In genomic region chr14:77475134-77475820, GRCm38 (mm10) we compare ENCODE assay signal across 27 mouse cellular contexts.
DNase-seq lines count a peak whose midpoint lies in the region; ATAC-seq and TF ChIP-seq lines count a peak whose summit lies in the region.
"Had no signal": no experiment of that assay in that cellular context is flagged by ENCODE, and none has a peak within 500 bp of the region (broad histone marks: within the 10 kb centered on the region; RNA-seq: fewer than 3 reads in every experiment).

No protein-coding gene starts in this region.

- intact Hi-C loops in left cerebral cortex, postnatal 4 days (cut with DNase I), result no loop called here

- H3K4me3 ChIP-seq in kidney, embryonic 15.5 days (replicated peaks), result no peak overlapping the region
- no peak overlapping the region for H3K4me3 ChIP-seq in lung, adult 2 months (replicated peaks; ENCODE audit: extremely low read depth, low read depth, low read length)
- H3K4me3 ChIP-seq: embryonic facial prominence, embryonic 10.5 days; embryonic facial prominence, embryonic 15.5 days; forebrain, embryonic 12.5 days; heart, embryonic 15.5 days; layer of hippocampus, adult 2 months; liver, embryonic 12.5 days had no signal

- H3K4me1 ChIP-seq in kidney, embryonic 15.5 days, result peaks cover 18% of the 10 kb centered on the region; the same call in 1 of the 2 replicates
- H3K4me1 ChIP-seq in lung, adult 2 months (ENCODE audit: control insufficient read depth, insufficient read depth, low read length), result no peaks in the 10 kb centered on the region
- H3K4me1 ChIP-seq: embryonic facial prominence, embryonic 15.5 days; liver, embryonic 12.5 days had no signal

- DNase-seq in embryo, embryonic 10 days (ENCODE audit: low spot score), result peak; percentile 40
- DNase-seq in embryo, embryonic 9.5 days (ENCODE audit: extremely low spot score), result no peak
- DNase-seq in kidney, postnatal 25 days, result no peak
- peak; percentile 19 for DNase-seq in left cerebral cortex, postnatal 4 days
- DNase-seq in left cerebral cortex, adult 11 months (ENCODE audit: low spot score), result no peak
- DNase-seq in lung, postnatal 10 days, result peak; percentile 9
- no peak for DNase-seq in lung, adult 2 months
- DNase-seq: adrenal gland, adult 8-10 months; cerebellum, adult 8-10 months; cerebellum, postnatal 36 days; forebrain, postnatal 0 days; gastrocnemius, postnatal 10 days; kidney, adult 2 months; liver, postnatal 0 days; midbrain, embryonic 14.5 days; thymus, adult 2 months; thymus, postnatal 36 days had no signal

- no peak for TF ChIP-seq POLR2A in lung, adult 2 months (IDR thresholded peaks at IDR 0.05; ENCODE audit: borderline replicate concordance, extremely low read depth, low read depth, low read length)

- H3K27ac ChIP-seq in kidney, embryonic 15.5 days, result no peak overlapping the region
- H3K27ac ChIP-seq: embryonic facial prominence, embryonic 10.5 days; embryonic facial prominence, embryonic 15.5 days; forebrain, embryonic 12.5 days; heart, embryonic 15.5 days; hindbrain, embryonic 14.5 days; liver, embryonic 12.5 days had no signal

- H3K27me3 ChIP-seq in kidney, embryonic 15.5 days, result no peaks in the 10 kb centered on the region
- H3K27me3 ChIP-seq: embryonic facial prominence, embryonic 15.5 days; forebrain, embryonic 12.5 days; heart, embryonic 15.5 days; liver, embryonic 12.5 days had no signal

- peak; percentile 62; the same call in 1 of the 2 replicates for ATAC-seq in kidney, embryonic 15.5 days (replicated peaks; ENCODE audit: low FRiP score)
- ATAC-seq: forebrain, postnatal 0 days; inflammation-experienced regulatory T-cells, adult 6 months; liver, embryonic 12.5 days; liver, postnatal 0 days had no signal

- H3K36me3 ChIP-seq in kidney, embryonic 15.5 days, result no peaks in the 10 kb centered on the region
- H3K36me3 ChIP-seq: embryonic facial prominence, embryonic 10.5 days; embryonic facial prominence, embryonic 15.5 days; forebrain, embryonic 12.5 days; G1E; heart, embryonic 15.5 days; liver, embryonic 12.5 days had no signal

- no peak overlapping the region for H3K9ac ChIP-seq in kidney, embryonic 15.5 days
- H3K9ac ChIP-seq: embryonic facial prominence, embryonic 15.5 days; forebrain, embryonic 12.5 days; forebrain, postnatal 0 days; heart, embryonic 15.5 days; hindbrain, embryonic 14.5 days; liver, embryonic 12.5 days; liver, postnatal 0 days had no signal

- TF ChIP-seq CTCF in lung, adult 2 months (IDR thresholded peaks at IDR 0.05; ENCODE audit: insufficient read depth, low read length), result no peak

- no peaks in the 10 kb centered on the region for H3K9me3 ChIP-seq in kidney, embryonic 15.5 days (replicated peaks)
- H3K9me3 ChIP-seq: embryonic facial prominence, embryonic 10.5 days; embryonic facial prominence, embryonic 15.5 days; forebrain, embryonic 12.5 days; heart, embryonic 15.5 days; liver, embryonic 12.5 days had no signal

- H3K4me2 ChIP-seq in kidney, embryonic 15.5 days, result no peak overlapping the region
- H3K4me2 ChIP-seq: embryonic facial prominence, embryonic 15.5 days; forebrain, embryonic 12.5 days; heart, embryonic 15.5 days; hindbrain, embryonic 14.5 days; liver, embryonic 12.5 days had no signal

- 37% methylated on average over 11 of the region's 11 CpGs for WGBS in kidney, embryonic 15.5 days
- 56% methylated on average over 11 of the region's 11 CpGs for WGBS in lung, adult 2 months

Comparison
In these comparisons a context has a peak if more than half of its experiments do, and no peak if none do; other contexts are left out.
1. DNase-seq: peak in embryo, embryonic 10 days (single experiment), left cerebral cortex, postnatal 4 days (single experiment) and lung, postnatal 10 days (single experiment); none in embryo, embryonic 9.5 days (single experiment), kidney, postnatal 25 days (0 of 2), left cerebral cortex, adult 11 months (single experiment) and lung, adult 2 months (single experiment).